ENCODE assay signal across 12 mouse cellular contexts in the genomic region with DNA sequence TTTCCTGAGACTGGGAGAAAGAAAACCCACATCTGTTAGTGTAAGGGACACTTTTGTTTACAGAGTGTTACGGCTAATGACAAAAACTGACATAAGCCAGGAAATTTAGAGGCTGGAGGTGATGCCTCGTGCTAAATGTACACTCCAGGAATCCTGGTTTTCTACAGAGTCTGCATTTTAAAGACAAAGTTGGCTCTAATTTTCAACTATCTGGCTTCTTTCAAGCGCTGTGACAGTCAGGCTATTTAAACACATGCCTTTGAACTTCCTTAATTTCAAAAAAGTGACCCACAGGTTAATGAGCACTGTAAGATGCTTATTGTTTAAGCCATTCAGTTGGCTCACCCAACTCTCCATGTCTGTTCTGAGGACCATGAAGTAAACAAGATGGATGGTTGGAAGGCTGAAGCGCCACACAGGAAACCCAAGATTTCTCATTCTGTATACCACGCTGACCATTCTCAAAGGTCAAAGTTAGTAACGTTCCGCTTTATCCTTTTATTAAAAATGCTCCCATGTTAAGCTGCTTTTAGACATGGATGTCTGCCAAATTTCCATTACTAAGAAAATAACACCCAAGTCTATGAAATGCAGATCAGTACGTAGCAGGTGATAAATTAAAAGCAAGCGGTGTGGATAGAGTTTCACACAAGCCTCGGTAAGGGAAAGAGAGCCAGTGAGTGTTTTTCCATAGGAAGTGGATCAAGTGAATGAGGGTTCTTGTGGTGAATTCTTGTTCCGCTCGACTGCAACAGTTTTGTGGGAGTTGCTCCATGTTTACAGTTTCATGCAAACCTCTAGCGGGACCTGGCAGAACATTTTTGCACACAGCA.
DNase-seq lines count a peak whose midpoint lies in the region; ATAC-seq and TF ChIP-seq lines count a peak whose summit lies in the region.
"Had no signal": no experiment of that assay in that cellular context is flagged by ENCODE, and none has a peak within 500 bp of the region (broad histone marks: within the 10 kb centered on the region; RNA-seq: fewer than 3 reads in every experiment).

No protein-coding gene starts in this region.

- TF ChIP-seq EP300 in liver, postnatal 0 days (IDR thresholded peaks at IDR 0.05; ENCODE audit: low read depth): no peak

- ATAC-seq in forebrain, embryonic 12.5 days (ENCODE audit: low FRiP score): peak; percentile 46; the same call in 1 of the 2 replicates
- no peak for ATAC-seq in forebrain, postnatal 0 days
- no peak for ATAC-seq in liver, embryonic 11.5 days (replicated peaks; ENCODE audit: low FRiP score)
- no peak for ATAC-seq in liver, postnatal 0 days
- ATAC-seq in embryonic facial prominence, embryonic 15.5 days (ENCODE audit: insufficient number of reproducible peaks, low FRiP score, low TSS enrichment, low read depth): peak; percentile 69
- ATAC-seq in limb, embryonic 15.5 days (ENCODE audit: insufficient number of reproducible peaks, low FRiP score, low TSS enrichment, low read depth): peak; percentile 67; the same call in 1 of the 2 replicates
- ATAC-seq: forebrain, embryonic 16.5 days had no signal

- H3K4me3 ChIP-seq in forebrain, embryonic 12.5 days (replicated peaks): no peak overlapping the region
- no peak overlapping the region for H3K4me3 ChIP-seq in forebrain, postnatal 0 days (ENCODE audit: low read depth, low read length)
- H3K4me3 ChIP-seq in liver, embryonic 11.5 days (ENCODE audit: low read depth, low read length): no peak overlapping the region
- H3K4me3 ChIP-seq in liver, postnatal 0 days (ENCODE audit: low read depth, low read length): no peak overlapping the region
- H3K4me3 ChIP-seq in embryonic facial prominence, embryonic 15.5 days (replicated peaks): no peak overlapping the region
- H3K4me3 ChIP-seq in limb, embryonic 15.5 days: no peak overlapping the region

- no peak for TF ChIP-seq CTCF in forebrain, postnatal 0 days (IDR thresholded peaks at IDR 0.05; ENCODE audit: low read depth)
- TF ChIP-seq CTCF in liver, postnatal 0 days (IDR thresholded peaks at IDR 0.05; ENCODE audit: low read depth): no peak

- H3K27me3 ChIP-seq in forebrain, embryonic 12.5 days: no peaks in the 10 kb centered on the region
- H3K27me3 ChIP-seq in forebrain, postnatal 0 days (ENCODE audit: insufficient read depth, low read length): no peaks in the 10 kb centered on the region
- H3K27me3 ChIP-seq in liver, embryonic 11.5 days (replicated peaks; ENCODE audit: control insufficient read depth, insufficient read depth, low read length): no peaks in the 10 kb centered on the region
- no peaks in the 10 kb centered on the region for H3K27me3 ChIP-seq in liver, postnatal 0 days (ENCODE audit: insufficient read depth, low read length)
- no peaks in the 10 kb centered on the region for H3K27me3 ChIP-seq in embryonic facial prominence, embryonic 15.5 days
- H3K27me3 ChIP-seq in limb, embryonic 15.5 days: no peaks in the 10 kb centered on the region

- peaks cover 2% of the 10 kb centered on the region for H3K4me1 ChIP-seq in forebrain, embryonic 12.5 days
- no peaks in the 10 kb centered on the region for H3K4me1 ChIP-seq in forebrain, postnatal 0 days (ENCODE audit: insufficient read depth)
- H3K4me1 ChIP-seq in liver, embryonic 11.5 days (replicated peaks; ENCODE audit: control insufficient read depth, insufficient read depth, low read length): no peaks in the 10 kb centered on the region; the same call in 1 of the 2 replicates
- H3K4me1 ChIP-seq in liver, postnatal 0 days (ENCODE audit: insufficient read depth): 0 out of 2 replicates have a peak, but pooled peaks cover 4% of the 10 kb centered on the region
- peaks cover 17% of the 10 kb centered on the region; the same call in 1 of the 2 replicates for H3K4me1 ChIP-seq in embryonic facial prominence, embryonic 15.5 days
- H3K4me1 ChIP-seq in limb, embryonic 15.5 days: peaks cover 20% of the 10 kb centered on the region

- no peak for DNase-seq in forebrain, postnatal 0 days
- no peak for DNase-seq in liver, embryonic 11.5 days (ENCODE audit: low spot score)
- no peak for DNase-seq in liver, postnatal 0 days
- no peak for DNase-seq in ovary, postnatal 14 days (ENCODE audit: low spot score)
- DNase-seq in urinary bladder, postnatal 10 days (ENCODE audit: low spot score): no peak
- DNase-seq: cerebellum, postnatal 25 days; layer of hippocampus, adult 9-11 months had no signal

- 0 out of 2 replicates have a peak overlapping the region, but pooled peaks have one; percentile 10 for H3K27ac ChIP-seq in forebrain, embryonic 12.5 days
- H3K27ac ChIP-seq in forebrain, postnatal 0 days (ENCODE audit: low read depth, low read length): no peak overlapping the region
- peak overlapping the region; percentile 43; the same call in 1 of the 2 replicates for H3K27ac ChIP-seq in liver, embryonic 11.5 days (ENCODE audit: low read depth, low read length)
- H3K27ac ChIP-seq in liver, postnatal 0 days (ENCODE audit: low read depth): no peak overlapping the region
- peak overlapping the region; percentile 56 for H3K27ac ChIP-seq in embryonic facial prominence, embryonic 15.5 days (replicated peaks)
- H3K27ac ChIP-seq in limb, embryonic 15.5 days: peak overlapping the region; percentile 83
- H3K27ac ChIP-seq: hindbrain, embryonic 14.5 days had no signal

- H3K9ac ChIP-seq in forebrain, embryonic 12.5 days: no peak overlapping the region
- no peak overlapping the region for H3K9ac ChIP-seq in forebrain, postnatal 0 days
- no peak overlapping the region for H3K9ac ChIP-seq in liver, embryonic 11.5 days (ENCODE audit: low read depth, low read length)
- H3K9ac ChIP-seq in liver, postnatal 0 days (replicated peaks): no peak overlapping the region
- H3K9ac ChIP-seq in embryonic facial prominence, embryonic 15.5 days: no peak overlapping the region
- no peak overlapping the region for H3K9ac ChIP-seq in limb, embryonic 15.5 days
- H3K9ac ChIP-seq: hindbrain, embryonic 14.5 days had no signal

- H3K9me3 ChIP-seq in forebrain, embryonic 12.5 days: no peaks in the 10 kb centered on the region
- no peaks in the 10 kb centered on the region for H3K9me3 ChIP-seq in forebrain, postnatal 0 days (ENCODE audit: low read length)
- no peaks in the 10 kb centered on the region for H3K9me3 ChIP-seq in liver, embryonic 11.5 days (ENCODE audit: control insufficient read depth, low read length)
- H3K9me3 ChIP-seq in liver, postnatal 0 days (ENCODE audit: low read length): no peaks in the 10 kb centered on the region
- H3K9me3 ChIP-seq in embryonic facial prominence, embryonic 15.5 days (replicated peaks): no peaks in the 10 kb centered on the region
- no peaks in the 10 kb centered on the region for H3K9me3 ChIP-seq in limb, embryonic 15.5 days

- no peaks in the 10 kb centered on the region for H3K36me3 ChIP-seq in forebrain, embryonic 12.5 days (replicated peaks)
- H3K36me3 ChIP-seq in forebrain, postnatal 0 days (ENCODE audit: insufficient read depth): no peaks in the 10 kb centered on the region
- no peaks in the 10 kb centered on the region for H3K36me3 ChIP-seq in liver, embryonic 11.5 days (ENCODE audit: control insufficient read depth, insufficient read depth, low read length)
- H3K36me3 ChIP-seq in liver, postnatal 0 days (replicated peaks; ENCODE audit: insufficient read depth, low read length): no peaks in the 10 kb centered on the region
- no peaks in the 10 kb centered on the region for H3K36me3 ChIP-seq in embryonic facial prominence, embryonic 15.5 days
- no peaks in the 10 kb centered on the region for H3K36me3 ChIP-seq in limb, embryonic 15.5 days

- WGBS in forebrain, embryonic 12.5 days: 72% methylated on average over 13 of the region's 13 CpGs
- WGBS in forebrain, postnatal 0 days: 50% methylated on average over 13 of the region's 13 CpGs
- 68% methylated on average over 13 of the region's 13 CpGs for WGBS in liver, embryonic 11.5 days
- 73% methylated on average over 13 of the region's 13 CpGs for WGBS in liver, postnatal 0 days (ENCODE audit: insufficient replicate concordance)
- 48% methylated on average over 13 of the region's 13 CpGs for WGBS in embryonic facial prominence, embryonic 15.5 days
- 31% methylated on average over 13 of the region's 13 CpGs for WGBS in limb, embryonic 15.5 days

- H3K4me2 ChIP-seq in forebrain, embryonic 12.5 days: no peak overlapping the region
- no peak overlapping the region for H3K4me2 ChIP-seq in forebrain, postnatal 0 days (ENCODE audit: low read depth)
- no peak overlapping the region for H3K4me2 ChIP-seq in liver, embryonic 11.5 days
- no peak overlapping the region for H3K4me2 ChIP-seq in liver, postnatal 0 days (ENCODE audit: low read depth, low read length)
- H3K4me2 ChIP-seq in embryonic facial prominence, embryonic 15.5 days (replicated peaks): no peak overlapping the region
- H3K4me2 ChIP-seq in limb, embryonic 15.5 days: no peak overlapping the region
- H3K4me2 ChIP-seq: hindbrain, embryonic 14.5 days had no signal

Comparison
In these comparisons a context has a peak if more than half of its experiments do, and no peak if none do; other contexts are left out.
1. ATAC-seq: peak in forebrain, embryonic 12.5 days (single experiment), embryonic facial prominence, embryonic 15.5 days (single experiment) and limb, embryonic 15.5 days (single experiment); none in forebrain, postnatal 0 days (single experiment), liver, embryonic 11.5 days (single experiment) and liver, postnatal 0 days (single experiment).
2. H3K27ac ChIP-seq: peak in forebrain, embryonic 12.5 days (single experiment), liver, embryonic 11.5 days (single experiment), embryonic facial prominence, embryonic 15.5 days (single experiment) and limb, embryonic 15.5 days (single experiment); none in forebrain, postnatal 0 days (single experiment) and liver, postnatal 0 days (single experiment).